Mouse (Mus musculus): Measurements from ENCODE around the gene Fam213b. TPM values are rescaled to one million over a fixed set of nuclear protein-coding genes. Genes with fewer than 3 reads are reported as not detected.

Gene Fam213b
- polyA plus RNA-seq (2014; fragmentation: Nextera tagmentation; extraction: Ambion mirVana), result 39.6 and 41.8 TPM in 2 replicates

DNA sequence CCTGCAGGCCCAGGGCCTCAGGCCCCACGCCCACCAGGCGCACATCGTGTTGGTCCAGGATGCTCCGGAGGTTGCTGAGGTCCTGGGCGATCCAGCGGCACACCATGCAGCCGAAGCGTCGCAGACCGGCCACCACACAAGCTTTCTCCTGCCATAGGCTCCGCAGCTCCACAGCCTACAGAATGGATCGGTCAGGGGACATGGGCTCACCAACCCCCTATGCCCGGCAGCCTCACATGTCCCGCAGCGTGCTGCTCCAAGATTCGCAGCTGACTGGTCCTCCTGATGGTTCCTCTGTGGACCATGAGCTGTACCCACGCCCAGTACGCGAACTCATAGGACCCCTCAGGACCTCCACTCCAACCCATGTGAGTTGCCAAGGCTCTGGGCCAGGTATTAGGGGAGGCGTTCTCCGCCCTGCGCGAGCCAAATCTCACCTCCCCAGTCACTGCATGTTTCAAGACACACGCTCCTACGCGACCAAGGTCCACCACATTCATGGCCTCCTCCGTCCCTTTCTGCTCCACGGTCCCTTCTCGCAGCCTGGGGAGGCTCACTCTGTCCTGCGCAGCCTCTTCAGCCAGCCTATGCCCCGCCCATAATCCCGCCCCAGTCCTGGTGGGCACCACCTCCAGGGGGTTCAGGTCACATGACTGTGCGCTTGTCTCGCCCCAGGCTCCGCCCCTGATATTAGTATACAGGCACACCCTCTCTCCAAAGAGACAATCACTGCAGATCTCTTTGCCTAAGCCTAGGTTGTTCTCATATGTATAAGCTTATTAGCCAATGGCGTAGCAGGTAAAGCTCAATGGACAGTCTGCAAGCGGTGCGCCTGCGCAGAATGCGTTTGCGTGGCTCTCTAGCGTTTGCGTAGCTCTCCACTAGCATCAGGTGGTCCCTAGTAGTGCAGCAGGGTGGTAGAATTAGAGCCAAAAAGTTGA lies at the start of gene Fam213b:
Gene Fam213b, minus strand, starts transcription at position 630 of the 941 bp plus-strand sequence.
- H3K27ac ChIP-seq (ENCODE audit: low read depth, low read length), result no peak within 1 kb of the TSS
- H3K9ac ChIP-seq (ENCODE audit: low read length), result peak within 1 kb of the TSS; percentile 74
- ATAC-seq (ENCODE audit: low FRiP score) (peak; percentile 98), DNase-seq (ENCODE audit: low spot score, missing footprints) (peak; percentile 98)
- H3K27me3 ChIP-seq (ENCODE audit: control insufficient read depth, insufficient read depth, low read length), result no peaks in the 10 kb centered on the region
- 2% methylated on average over 43 of the region's 43 CpGs for WGBS
- H3K4me1 ChIP-seq (ENCODE audit: control insufficient read depth, insufficient read depth, low read length), result peaks cover 12% of the 10 kb centered on the region
- H3K36me3 ChIP-seq (ENCODE audit: control insufficient read depth, insufficient read depth, low read length), result no peaks in the 10 kb centered on the region
- H3K4me3 ChIP-seq (ENCODE audit: low read depth, low read length), result peak within 1 kb of the TSS; percentile 54
- H3K9me3 ChIP-seq (ENCODE audit: control insufficient read depth, low read length), result no peaks in the 10 kb centered on the region
- peak within 1 kb of the TSS; percentile 91 for H3K4me2 ChIP-seq

DNA sequence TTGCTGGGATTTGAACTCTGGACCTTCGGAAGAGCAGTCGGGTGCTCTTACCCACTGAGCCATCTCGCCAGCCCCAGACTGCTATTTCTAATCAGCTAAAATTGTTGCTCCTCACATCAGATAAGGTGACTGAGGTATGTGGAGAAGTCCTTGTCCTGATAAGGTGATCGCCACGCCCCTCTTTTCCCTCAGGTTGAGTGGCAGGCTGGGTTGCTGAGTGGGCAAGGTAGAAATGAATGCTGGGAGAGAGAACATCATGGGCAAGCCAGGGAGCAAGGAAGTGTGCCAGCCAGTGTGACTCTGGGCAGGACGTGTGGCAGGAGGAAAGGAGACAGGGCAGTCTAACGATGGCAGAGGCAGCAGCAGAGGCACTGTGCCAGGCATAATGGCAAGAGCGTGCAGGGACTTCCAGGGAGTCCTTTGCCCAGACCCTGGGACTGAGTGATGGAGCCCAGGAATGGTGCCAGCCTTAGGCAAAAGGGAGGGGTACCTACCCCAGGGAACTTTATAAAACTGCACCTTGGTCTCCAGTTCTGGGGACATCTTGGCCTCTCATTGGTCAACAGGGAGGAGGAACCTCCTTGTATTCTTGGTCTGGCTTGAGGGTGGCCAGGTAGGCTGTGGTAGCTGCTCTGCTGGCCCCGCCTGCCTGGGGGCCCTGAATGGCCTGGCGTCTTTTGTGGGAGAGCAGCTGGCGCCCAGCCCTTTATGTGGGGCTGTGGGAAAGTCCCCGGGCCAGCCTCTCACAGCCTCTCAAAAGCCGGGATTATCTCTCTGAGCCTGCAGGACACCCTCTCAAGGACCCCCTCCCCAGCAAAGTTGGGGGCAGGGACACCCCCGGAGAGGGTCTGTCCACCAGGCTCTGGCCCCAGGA lies 49.4 kb upstream of the Fam213b start:
- H3K9ac ChIP-seq (ENCODE audit: low read length), result peak overlapping the region; percentile 28; the same call in 1 of the 2 replicates
- DNase-seq (ENCODE audit: low spot score, missing footprints) (no peak), ATAC-seq (ENCODE audit: low FRiP score) (peak; percentile 45)
- peak overlapping the region; percentile 86 for H3K27ac ChIP-seq (ENCODE audit: low read depth, low read length)
- H3K4me1 ChIP-seq (ENCODE audit: control insufficient read depth, insufficient read depth, low read length), result peaks cover 57% of the 10 kb centered on the region
- H3K9me3 ChIP-seq (ENCODE audit: control insufficient read depth, low read length), result no peaks in the 10 kb centered on the region
- no peaks in the 10 kb centered on the region for H3K36me3 ChIP-seq (ENCODE audit: control insufficient read depth, insufficient read depth, low read length)
- peak overlapping the region; percentile 31 for H3K4me2 ChIP-seq
- peak overlapping the region; percentile 13; the same call in 1 of the 2 replicates for H3K4me3 ChIP-seq (ENCODE audit: low read depth, low read length)
- H3K27me3 ChIP-seq (ENCODE audit: control insufficient read depth, insufficient read depth, low read length), result peaks cover 4% of the 10 kb centered on the region; the same call in 1 of the 2 replicates
- 32% methylated on average over 14 of the region's 14 CpGs for WGBS

DNA sequence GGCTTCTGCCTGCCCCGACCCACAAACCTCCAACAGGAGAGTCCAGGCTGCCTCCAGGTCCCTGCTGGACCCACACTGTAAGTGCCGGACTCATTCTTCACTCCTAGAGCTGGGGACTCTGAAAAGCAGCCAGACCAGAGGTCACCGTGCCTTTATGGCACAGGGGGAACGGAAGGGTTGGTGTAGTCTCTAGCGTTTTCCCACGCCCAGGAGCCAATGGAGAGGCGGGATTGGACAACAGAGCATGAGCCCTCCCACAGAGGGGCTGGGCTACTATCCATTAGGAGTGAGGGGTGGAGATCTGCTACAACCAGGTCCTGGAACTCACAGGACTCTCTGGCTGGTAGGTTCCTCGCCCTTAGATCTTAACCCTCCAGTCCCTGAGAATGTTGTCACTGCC lies 47.4 kb upstream of the Fam213b start:
- Histone ChIP-seq H3K4me1 (ENCODE audit: control insufficient read depth, insufficient read depth, low read length) (peaks cover 44% of the 10 kb centered on the region), H3K4me2 (peak overlapping the region; percentile 84), H3K27me3 (ENCODE audit: control insufficient read depth, insufficient read depth, low read length) (peaks cover 4% of the 10 kb centered on the region; the same call in 1 of the 2 replicates), H3K9me3 (ENCODE audit: control insufficient read depth, low read length) (no peaks in the 10 kb centered on the region), H3K36me3 (ENCODE audit: control insufficient read depth, insufficient read depth, low read length) (no peaks in the 10 kb centered on the region), H3K4me3 (ENCODE audit: low read depth, low read length) (peak overlapping the region; percentile 37), H3K9ac (ENCODE audit: low read length) (peak overlapping the region; percentile 68), H3K27ac (ENCODE audit: low read depth, low read length) (peak overlapping the region; percentile 79)
- DNase-seq (ENCODE audit: low spot score, missing footprints) (peak; percentile 95), ATAC-seq (ENCODE audit: low FRiP score) (peak; percentile 85)
- 3% methylated on average over 8 of the region's 8 CpGs for WGBS

DNA sequence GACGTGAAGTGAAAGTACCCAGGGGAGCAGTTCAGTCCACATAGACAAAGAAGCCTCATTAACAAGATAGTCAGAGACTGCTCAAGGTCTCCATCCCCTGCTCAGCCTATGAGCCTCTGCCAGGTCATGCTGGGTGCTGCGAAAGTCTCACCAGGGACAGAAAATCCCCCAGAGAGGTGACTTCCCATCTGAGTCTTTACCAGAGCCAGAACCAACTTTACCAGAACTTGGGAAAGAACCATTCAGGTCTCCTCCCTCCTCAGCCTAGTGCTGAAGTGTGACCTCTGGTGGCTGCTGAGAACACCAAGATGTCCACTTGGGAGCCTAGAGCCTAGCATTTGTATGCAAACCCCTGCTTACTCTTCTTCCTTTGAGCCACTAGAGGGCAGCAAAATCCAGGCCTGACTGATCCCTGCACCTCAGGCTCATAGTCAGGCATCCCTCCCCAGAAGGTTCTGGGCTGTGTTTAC lies 45.2 kb upstream of the Fam213b start:
- Histone ChIP-seq H3K36me3 (ENCODE audit: control insufficient read depth, insufficient read depth, low read length) (no peaks in the 10 kb centered on the region), H3K9me3 (ENCODE audit: control insufficient read depth, low read length) (no peaks in the 10 kb centered on the region), H3K9ac (ENCODE audit: low read length) (no peak overlapping the region), H3K27ac (ENCODE audit: low read depth, low read length) (no peak overlapping the region), H3K4me1 (ENCODE audit: control insufficient read depth, insufficient read depth, low read length) (peaks cover 34% of the 10 kb centered on the region), H3K27me3 (ENCODE audit: control insufficient read depth, insufficient read depth, low read length) (no peaks in the 10 kb centered on the region), H3K4me3 (ENCODE audit: low read depth, low read length) (no peak overlapping the region), H3K4me2 (no peak overlapping the region)
- DNase-seq (ENCODE audit: low spot score, missing footprints) (peak; percentile 92), ATAC-seq (ENCODE audit: low FRiP score) (peak; percentile 50)
- 13% methylated on average over 2 of the region's 2 CpGs for WGBS

DNA sequence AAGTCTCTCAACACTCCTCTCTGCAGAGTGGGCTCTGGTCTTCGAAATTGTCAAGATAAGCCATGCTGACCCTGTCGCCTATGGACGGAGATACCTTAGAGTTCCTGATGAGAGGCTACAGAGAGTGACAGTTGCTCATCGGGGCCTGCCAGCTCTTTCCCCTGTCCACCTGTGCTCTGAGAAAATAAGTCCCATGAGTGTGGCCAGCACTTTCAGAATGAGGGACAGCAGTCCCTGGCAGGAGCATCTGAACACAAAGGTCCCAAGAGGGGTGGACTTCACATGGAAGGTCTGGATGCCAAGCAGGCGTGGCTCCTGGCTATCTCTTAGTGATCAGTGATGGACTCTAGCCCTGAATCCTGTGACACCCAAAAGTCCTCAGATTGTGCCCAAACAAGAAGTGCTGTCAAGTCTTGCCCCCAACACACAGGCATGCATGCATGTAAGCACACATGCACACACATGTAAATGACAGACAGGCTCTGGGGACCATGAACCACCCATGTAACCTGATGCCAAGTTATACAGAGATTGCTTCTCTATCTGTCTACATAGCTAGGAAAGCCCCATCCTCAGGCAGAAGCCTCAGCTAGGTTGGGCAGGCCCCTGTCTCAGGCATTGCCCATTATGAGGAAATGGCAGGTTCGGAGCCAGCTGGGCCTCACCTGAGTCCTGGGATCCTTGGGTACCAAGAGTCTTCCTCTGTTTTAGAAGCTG lies 44.5 kb upstream of the Fam213b start:
- Histone ChIP-seq H3K36me3 (ENCODE audit: control insufficient read depth, insufficient read depth, low read length) (no peaks in the 10 kb centered on the region), H3K9me3 (ENCODE audit: control insufficient read depth, low read length) (no peaks in the 10 kb centered on the region), H3K4me1 (ENCODE audit: control insufficient read depth, insufficient read depth, low read length) (peaks cover 27% of the 10 kb centered on the region), H3K9ac (ENCODE audit: low read length) (no peak overlapping the region), H3K4me2 (no peak overlapping the region), H3K27ac (ENCODE audit: low read depth, low read length) (no peak overlapping the region), H3K4me3 (ENCODE audit: low read depth, low read length) (no peak overlapping the region), H3K27me3 (ENCODE audit: control insufficient read depth, insufficient read depth, low read length) (no peaks in the 10 kb centered on the region)
- ATAC-seq (ENCODE audit: low FRiP score), result no peak
- peak; percentile 67 for DNase-seq (ENCODE audit: low spot score, missing footprints)
- WGBS, result 93% methylated on average over 6 of the region's 6 CpGs

DNA sequence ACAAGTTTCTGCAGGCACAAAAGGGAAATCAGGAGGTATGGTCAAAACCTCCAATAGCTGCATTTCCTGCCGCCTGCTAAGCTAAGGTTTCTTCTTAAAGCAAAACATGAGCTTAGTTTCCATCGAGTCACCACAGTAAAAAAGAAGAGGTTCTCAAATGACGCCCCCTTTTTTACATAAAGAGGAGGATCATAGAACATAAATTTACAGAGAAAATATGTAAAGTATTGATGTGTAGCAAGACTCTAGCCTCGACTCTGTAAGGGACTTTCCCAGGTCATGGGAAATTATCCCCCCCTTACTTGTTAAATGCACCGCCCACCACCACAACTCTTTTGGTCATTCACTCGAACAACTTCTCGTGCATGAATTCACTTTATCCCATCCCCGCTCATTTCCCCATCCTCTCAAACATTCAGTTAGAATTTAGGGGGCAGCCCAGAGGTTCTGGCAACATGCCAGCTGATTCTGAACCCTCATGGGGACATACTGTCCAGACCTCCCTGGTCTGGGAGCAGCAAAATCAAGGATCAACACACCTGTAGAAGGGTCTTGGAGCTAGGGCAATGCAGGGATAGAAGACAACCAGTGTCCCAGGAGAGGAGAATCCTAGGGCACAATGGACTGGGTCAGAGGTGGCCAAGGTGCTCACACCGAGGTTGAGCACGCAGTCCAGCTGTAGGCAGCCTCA lies 43.8 kb upstream of the Fam213b start:
- WGBS, result 88% methylated on average over 10 of the region's 10 CpGs
- H3K27me3 ChIP-seq (ENCODE audit: control insufficient read depth, insufficient read depth, low read length), result no peaks in the 10 kb centered on the region
- H3K4me2 ChIP-seq, result no peak overlapping the region
- no peak overlapping the region for H3K27ac ChIP-seq (ENCODE audit: low read depth, low read length)
- peaks cover 22% of the 10 kb centered on the region for H3K4me1 ChIP-seq (ENCODE audit: control insufficient read depth, insufficient read depth, low read length)
- no peaks in the 10 kb centered on the region for H3K36me3 ChIP-seq (ENCODE audit: control insufficient read depth, insufficient read depth, low read length)
- no peak for ATAC-seq (ENCODE audit: low FRiP score)
- H3K4me3 ChIP-seq (ENCODE audit: low read depth, low read length), result no peak overlapping the region
- no peak overlapping the region for H3K9ac ChIP-seq (ENCODE audit: low read length)
- peak; percentile 59 for DNase-seq (ENCODE audit: low spot score, missing footprints)
- no peaks in the 10 kb centered on the region for H3K9me3 ChIP-seq (ENCODE audit: control insufficient read depth, low read length)

DNA sequence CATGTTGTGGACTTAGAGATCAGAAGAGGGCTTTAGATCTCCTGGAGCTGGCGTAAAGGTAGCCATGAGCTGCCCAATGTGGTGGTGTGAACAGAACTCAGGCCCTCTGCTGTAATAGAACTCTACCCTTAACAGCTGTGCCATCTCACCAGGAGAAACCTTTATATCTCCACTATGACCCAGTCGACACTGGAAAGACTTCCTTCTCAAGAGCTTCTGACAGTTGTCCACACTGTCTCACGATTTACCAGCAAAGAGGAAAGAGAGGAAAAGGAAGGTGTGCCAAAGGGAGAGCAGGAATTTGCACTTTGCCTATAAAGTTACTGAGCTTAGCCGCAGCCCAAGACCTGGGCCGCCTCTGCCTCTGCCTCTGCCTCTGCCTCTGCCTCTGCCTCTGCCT lies 42.9 kb upstream of the Fam213b start:
- no peak for DNase-seq (ENCODE audit: low spot score, missing footprints)
- Histone ChIP-seq H3K27ac (ENCODE audit: low read depth, low read length) (no peak overlapping the region), H3K9ac (ENCODE audit: low read length) (no peak overlapping the region), H3K27me3 (ENCODE audit: control insufficient read depth, insufficient read depth, low read length) (no peaks in the 10 kb centered on the region), H3K36me3 (ENCODE audit: control insufficient read depth, insufficient read depth, low read length) (no peaks in the 10 kb centered on the region), H3K9me3 (ENCODE audit: control insufficient read depth, low read length) (no peaks in the 10 kb centered on the region), H3K4me2 (no peak overlapping the region), H3K4me1 (ENCODE audit: control insufficient read depth, insufficient read depth, low read length) (peaks cover 18% of the 10 kb centered on the region), H3K4me3 (ENCODE audit: low read depth, low read length) (no peak overlapping the region)
- WGBS, result 94% methylated on average over 5 of the region's 5 CpGs
- no peak for ATAC-seq (ENCODE audit: low FRiP score)

DNA sequence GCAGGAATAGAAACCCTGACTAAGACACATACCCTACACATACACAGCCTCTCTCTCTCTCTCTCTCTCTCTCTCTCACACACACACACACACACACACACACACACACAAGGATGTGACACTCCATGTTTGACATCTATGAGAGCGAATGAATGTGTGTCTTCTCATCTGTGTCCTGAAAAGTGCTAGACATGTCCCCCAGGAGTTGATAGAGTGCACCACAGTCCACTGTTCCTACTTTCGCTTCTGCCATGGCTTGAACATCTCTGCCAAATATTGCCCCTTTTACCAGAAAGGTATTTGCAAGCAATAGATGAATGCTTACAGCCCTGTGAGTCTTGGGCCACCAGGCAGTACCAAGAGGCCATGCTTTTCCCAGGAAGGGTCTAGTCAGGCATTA lies 41.2 kb upstream of the Fam213b start:
- Histone ChIP-seq H3K9me3 (ENCODE audit: control insufficient read depth, low read length) (no peaks in the 10 kb centered on the region), H3K27ac (ENCODE audit: low read depth, low read length) (no peak overlapping the region), H3K4me1 (ENCODE audit: control insufficient read depth, insufficient read depth, low read length) (peaks cover 7% of the 10 kb centered on the region), H3K36me3 (ENCODE audit: control insufficient read depth, insufficient read depth, low read length) (no peaks in the 10 kb centered on the region), H3K9ac (ENCODE audit: low read length) (no peak overlapping the region), H3K4me3 (ENCODE audit: low read depth, low read length) (no peak overlapping the region), H3K27me3 (ENCODE audit: control insufficient read depth, insufficient read depth, low read length) (no peaks in the 10 kb centered on the region), H3K4me2 (no peak overlapping the region)
- peak; percentile 60 for DNase-seq (ENCODE audit: low spot score, missing footprints)
- no peak for ATAC-seq (ENCODE audit: low FRiP score)
- 85% methylated on average over 2 of the region's 2 CpGs for WGBS
